Mouse (Mus musculus) embryonic facial prominence, embryonic 11.5 days (tissue): Measurements from ENCODE around the gene Akap8. TPM values are rescaled to one million over a fixed set of nuclear protein-coding genes. Genes with fewer than 3 reads are reported as not detected.

ENCODE experiments used
- ATAC-seq: fragments of 200-750 bp; cut with Nextera tagmentation; replicated peaks from 2 replicates; pipeline ENCODE4 v1.8.0; 2017; ENCODE audit warnings: low read depth; ENCODE audit not compliant: insufficient number of reproducible peaks, low FRiP score, low TSS enrichment
- DNase-seq: peaks from one replicate; pipeline ENCODE4 v3.0.0-alpha.2; 2015; ENCODE audit warnings: low spot score
- H3K27ac ChIP-seq: fragments of 300-500 bp; sonication (generic); replicated peaks from 2 replicates; pipeline ENCODE4 v1.5.1; 2014; ENCODE audit warnings: mild to moderate bottlenecking, low read depth, low read length, control low read depth
- H3K27me3 ChIP-seq: fragments of 300-500 bp; sonication (generic); 2 replicates; pipeline ENCODE4 v1.6.1; 2014; ENCODE audit warnings: mild to moderate bottlenecking, low read length, moderate library complexity, mixed read lengths; ENCODE audit not compliant: control insufficient read depth, insufficient read depth
- H3K36me3 ChIP-seq: fragments of 300-500 bp; sonication (generic); replicated peaks from 2 replicates; pipeline ENCODE4 v1.6.1; 2014; ENCODE audit warnings: low read depth, mild to moderate bottlenecking, low read length, moderate library complexity, mixed read lengths; ENCODE audit not compliant: control insufficient read depth, insufficient read depth
- H3K4me1 ChIP-seq: fragments of 300-500 bp; sonication (generic); 2 replicates; pipeline ENCODE4 v1.6.1; 2014; ENCODE audit warnings: low read length, mixed read lengths; ENCODE audit not compliant: control insufficient read depth, insufficient read depth
- H3K4me2 ChIP-seq: fragments of 300-500 bp; sonication (generic); 2 replicates; pipeline ENCODE4 v1.6.1; 2014; ENCODE audit warnings: low read depth, mild to moderate bottlenecking, control low read depth, low read length, moderate library complexity
- H3K4me3 ChIP-seq: fragments of 300-500 bp; sonication (generic); 2 replicates; pipeline ENCODE4 v1.5.1; 2014; ENCODE audit warnings: low read depth, low read length, control low read depth
- H3K9ac ChIP-seq: fragments of 300-500 bp; sonication (generic); replicated peaks from 2 replicates; pipeline ENCODE4 v1.6.1; 2014; ENCODE audit warnings: mild to moderate bottlenecking, control low read depth, low read length
- H3K9me3 ChIP-seq: fragments of 300-500 bp; sonication (generic); replicated peaks from 2 replicates; pipeline ENCODE4 v1.6.1; 2016; ENCODE audit warnings: mild to moderate bottlenecking, low read length, inconsistent platforms, mixed read lengths; ENCODE audit not compliant: control insufficient read depth
- WGBS: fragments of 180-500 bp; shearing (Covaris S2); extraction: QIAGEN DNeasy Blood & Tissue Kit; methylation state at CpG from one replicate; pipeline ENCODE4 v1.1.7; 2014; 5-methylcytosine and 5-hydroxymethylcytosine counted together
- polyA plus RNA-seq: library from polyadenylated mRNA; unstranded; fragments of >200 nt; fragmentation: Nextera tagmentation; extraction: Ambion mirVana; gene quantifications from 2 replicates; pipeline ENCODE4 v1.2.1, GENCODE M21; 2014

Gene Akap8
- polyA plus RNA-seq, 1 experiment from 2014 or later, result 53.9 TPM

- ATAC-seq (no peak), DNase-seq (no peak)
- H3K36me3 ChIP-seq, result no peaks in the 10 kb centered on the region
- no peak overlapping the region for H3K4me2 ChIP-seq
- H3K9me3 ChIP-seq, result no peaks in the 10 kb centered on the region
- no peak overlapping the region for H3K9ac ChIP-seq
- H3K4me1 ChIP-seq, result no peaks in the 10 kb centered on the region
- no peak overlapping the region for H3K27ac ChIP-seq
- 91% methylated on average over 2 of the region's 2 CpGs for WGBS
- H3K4me3 ChIP-seq, result no peak overlapping the region
- no peaks in the 10 kb centered on the region for H3K27me3 ChIP-seq
These were observed 25.1 kb downstream of the Akap8 start for GRCm38 (mm10) chr17:32295901-32296300.

GRCm38 (mm10) chr17:32295160-32295559 is 25.9 kb downstream of the Akap8 start:
- Histone ChIP-seq H3K4me3 (no peak overlapping the region), H3K27ac (no peak overlapping the region), H3K36me3 (no peaks in the 10 kb centered on the region), H3K9ac (no peak overlapping the region), H3K4me1 (no peaks in the 10 kb centered on the region), H3K27me3 (no peaks in the 10 kb centered on the region), H3K9me3 (no peaks in the 10 kb centered on the region), H3K4me2 (no peak overlapping the region)
- no peak for DNase-seq
- ATAC-seq, result no peak
- WGBS, result 84% methylated on average over 4 of the region's 4 CpGs

- Histone ChIP-seq H3K4me3 (peak overlapping the region; percentile 98), H3K36me3 (no peaks in the 10 kb centered on the region), H3K4me1 (no peaks in the 10 kb centered on the region), H3K27me3 (no peaks in the 10 kb centered on the region), H3K9me3 (no peaks in the 10 kb centered on the region), H3K9ac (peak overlapping the region; percentile 96), H3K27ac (no peak overlapping the region), H3K4me2 (peak overlapping the region; percentile 31)
- no peak for DNase-seq
- 57% methylated on average over 6 of the region's 6 CpGs for WGBS
- no peak for ATAC-seq
These were observed 35.8 kb downstream of the Akap8 start for GRCm38 (mm10) chr17:32285138-32285670.

GRCm38 (mm10) chr17:32284262-32285137 is 36.5 kb downstream of the Akap8 start, which contains the start of gene Brd4:
Brd4 (minus strand) TSS chr17:32284722.
- Histone ChIP-seq H3K4me2 (peak within 1 kb of the TSS; percentile 67), H3K36me3 (no peaks in the 10 kb centered on the region), H3K9ac (peak within 1 kb of the TSS; percentile 96), H3K4me1 (no peaks in the 10 kb centered on the region), H3K4me3 (peak within 1 kb of the TSS; percentile 98), H3K9me3 (no peaks in the 10 kb centered on the region), H3K27me3 (no peaks in the 10 kb centered on the region), H3K27ac (peak within 1 kb of the TSS; percentile 98)
- peak; percentile 85 for ATAC-seq
- 1% methylated on average over 89 of the region's 100 CpGs for WGBS
- DNase-seq, result peak; percentile 93

- no peaks in the 10 kb centered on the region for H3K9me3 ChIP-seq
- peak; percentile 51 for ATAC-seq
These were observed 37.2 kb downstream of the Akap8 start for GRCm38 (mm10) chr17:32283771-32284221.

GRCm38 (mm10) chr17:32283341-32283740 is 37.7 kb downstream of the Akap8 start:
- peak; percentile 19 for DNase-seq
- Histone ChIP-seq H3K36me3 (no peaks in the 10 kb centered on the region), H3K4me3 (peak overlapping the region; percentile 98), H3K4me1 (no peaks in the 10 kb centered on the region), H3K27me3 (no peaks in the 10 kb centered on the region), H3K9ac (peak overlapping the region; percentile 96), H3K27ac (peak overlapping the region; percentile 98), H3K4me2 (peak overlapping the region; percentile 67), H3K9me3 (no peaks in the 10 kb centered on the region)
- WGBS, result 10% methylated on average over 7 of the region's 7 CpGs
- ATAC-seq, result 0 out of 2 replicates have a peak, but pooled peaks have one; percentile 1

More at GRCm38 (mm10) chr17:32283771-32284221, 37.2 kb downstream of the Akap8 start:
- peak; percentile 68 for DNase-seq
- H3K4me2 ChIP-seq, result peak overlapping the region; percentile 67
- no peaks in the 10 kb centered on the region for H3K4me1 ChIP-seq
- H3K36me3 ChIP-seq, result no peaks in the 10 kb centered on the region
- H3K4me3 ChIP-seq, result peak overlapping the region; percentile 98
- peak overlapping the region; percentile 98 for H3K27ac ChIP-seq
- no peaks in the 10 kb centered on the region for H3K27me3 ChIP-seq
- under 1% methylated on average over 31 of the region's 41 CpGs for WGBS
- peak overlapping the region; percentile 96 for H3K9ac ChIP-seq

GRCm38 (mm10) chr17:32281611-32282310 is 39.3 kb downstream of the Akap8 start:
- Histone ChIP-seq H3K9ac (no peak overlapping the region), H3K27me3 (no peaks in the 10 kb centered on the region), H3K4me1 (no peaks in the 10 kb centered on the region), H3K9me3 (no peaks in the 10 kb centered on the region), H3K4me2 (no peak overlapping the region), H3K27ac (no peak overlapping the region), H3K36me3 (no peaks in the 10 kb centered on the region), H3K4me3 (no peak overlapping the region)
- WGBS, result 81% methylated on average over 4 of the region's 4 CpGs
- ATAC-seq (no peak), DNase-seq (no peak)
